Mouse (Mus musculus): ENCODE data around the gene Srrm4. TPM values are rescaled to one million over a fixed set of nuclear protein-coding genes. Genes with fewer than 3 reads are reported as not detected.
"Not testable (repeated sequence)": the region's sequence is repeated elsewhere in the genome, so short reads cannot be mapped to it uniquely, and the experiment has no call there.

The Srrm4 gene
- polyA plus RNA-seq, 1 experiment from 2014 or later: 0.42 TPM

DNA sequence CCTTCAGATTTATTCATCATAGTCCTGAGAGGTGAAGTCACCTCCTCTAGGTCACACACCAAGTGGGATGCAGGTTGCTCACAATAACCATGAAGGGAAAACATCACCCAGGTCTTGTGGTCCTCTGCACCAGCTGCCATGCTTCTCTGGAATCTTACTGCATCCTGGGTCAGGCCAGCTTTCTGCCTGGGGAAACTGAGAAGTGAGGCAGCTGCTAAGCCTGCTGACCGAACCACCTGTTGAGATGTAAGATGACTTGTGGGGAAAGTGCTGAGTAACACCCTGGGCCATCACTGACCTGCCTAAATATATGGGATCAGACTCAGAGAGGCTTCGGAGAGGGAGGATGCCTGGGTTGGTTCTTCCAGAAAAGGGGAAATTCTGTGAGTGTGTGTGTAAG is 164.9 kb downstream of the Srrm4 start:
- ATAC-seq (replicated peaks; ENCODE audit: low FRiP score): no peak
- Histone ChIP-seq H3K36me3 (no peaks in the 10 kb centered on the region), H3K9me3 (replicated peaks) (no peaks in the 10 kb centered on the region), H3K4me2 (no peak overlapping the region), H3K27me3 (0 out of 2 replicates have a peak, but pooled peaks cover 6% of the 10 kb centered on the region), H3K4me1 (peaks cover 18% of the 10 kb centered on the region), H3K4me3 (replicated peaks) (no peak overlapping the region), H3K27ac (no peak overlapping the region), H3K9ac (no peak overlapping the region)
- WGBS: 74% methylated on average over 2 of the region's 2 CpGs

DNA sequence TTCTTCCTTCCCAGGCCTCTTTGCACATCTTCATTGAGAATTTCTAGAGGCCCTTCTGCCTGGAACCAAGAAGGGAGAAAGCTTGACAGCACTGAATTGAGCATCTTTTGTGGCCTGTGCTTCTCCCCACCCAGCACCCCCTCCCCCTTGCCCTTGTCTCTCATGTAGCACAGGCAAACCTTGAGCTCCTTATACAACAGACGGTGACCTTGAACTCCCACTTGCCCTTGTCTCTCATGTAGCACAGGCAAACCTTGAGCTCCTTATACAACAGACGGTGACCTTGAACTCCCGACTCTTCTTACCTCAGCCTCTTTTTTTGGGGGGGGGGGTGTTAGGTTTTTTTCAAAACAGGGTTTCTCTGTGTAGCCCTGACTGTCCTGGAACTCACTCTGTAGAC is 165.9 kb downstream of the Srrm4 start:
- H3K27ac ChIP-seq; H3K4me2 ChIP-seq; H3K9ac ChIP-seq; H3K9me3 ChIP-seq (replicated peaks); H3K4me3 ChIP-seq (replicated peaks); ATAC-seq (replicated peaks; ENCODE audit: low FRiP score); H3K27me3 ChIP-seq; H3K36me3 ChIP-seq: not testable (repeated sequence)
- H3K4me1 ChIP-seq: peaks cover 23% of the 10 kb centered on the region
- WGBS: 70% methylated on average over 3 of the region's 3 CpGs

DNA sequence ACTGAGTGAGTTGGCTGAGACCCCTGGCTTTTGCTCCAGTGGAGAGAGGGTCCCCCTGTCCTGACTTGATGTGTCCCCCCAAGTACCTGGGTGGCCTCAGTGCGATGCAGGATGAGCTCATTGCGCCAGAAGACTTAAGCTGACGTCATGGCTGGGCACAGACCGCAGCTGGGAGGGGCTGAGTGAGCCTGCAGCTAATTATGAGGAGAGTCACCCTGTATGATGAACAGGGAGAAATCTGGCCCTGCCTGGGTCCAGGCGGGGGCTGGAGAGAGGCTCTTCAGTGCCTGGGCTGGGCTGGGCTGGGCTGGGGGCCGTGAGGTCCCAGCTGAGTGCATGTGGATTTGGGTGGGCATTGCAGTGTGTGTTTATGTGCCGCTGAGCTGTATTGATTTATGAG is 166.3 kb downstream of the Srrm4 start:
- H3K27ac ChIP-seq: no peak overlapping the region
- 51% methylated on average over 7 of the region's 7 CpGs for WGBS
- H3K4me2 ChIP-seq: no peak overlapping the region
- peaks cover 27% of the 10 kb centered on the region for H3K4me1 ChIP-seq
- ATAC-seq (replicated peaks; ENCODE audit: low FRiP score): no peak
- H3K36me3 ChIP-seq: no peaks in the 10 kb centered on the region
- 0 out of 2 replicates have a peak, but pooled peaks cover 4% of the 10 kb centered on the region for H3K27me3 ChIP-seq
- H3K9ac ChIP-seq: no peak overlapping the region
- no peaks in the 10 kb centered on the region for H3K9me3 ChIP-seq (replicated peaks)
- no peak overlapping the region for H3K4me3 ChIP-seq (replicated peaks)

GRCm38 (mm10) chr5:116423746-116424145 is 167.9 kb downstream of the Srrm4 start:
- H3K4me2 ChIP-seq: no peak overlapping the region
- H3K9ac ChIP-seq: no peak overlapping the region
- ATAC-seq (replicated peaks; ENCODE audit: low FRiP score): no peak
- WGBS: 75% methylated on average over 8 of the region's 8 CpGs
- H3K9me3 ChIP-seq (replicated peaks): no peaks in the 10 kb centered on the region
- H3K4me3 ChIP-seq (replicated peaks): no peak overlapping the region
- H3K27ac ChIP-seq: no peak overlapping the region
- 0 out of 2 replicates have a peak, but pooled peaks cover 4% of the 10 kb centered on the region for H3K27me3 ChIP-seq
- H3K36me3 ChIP-seq: no peaks in the 10 kb centered on the region
- H3K4me1 ChIP-seq: peaks cover 27% of the 10 kb centered on the region

DNA sequence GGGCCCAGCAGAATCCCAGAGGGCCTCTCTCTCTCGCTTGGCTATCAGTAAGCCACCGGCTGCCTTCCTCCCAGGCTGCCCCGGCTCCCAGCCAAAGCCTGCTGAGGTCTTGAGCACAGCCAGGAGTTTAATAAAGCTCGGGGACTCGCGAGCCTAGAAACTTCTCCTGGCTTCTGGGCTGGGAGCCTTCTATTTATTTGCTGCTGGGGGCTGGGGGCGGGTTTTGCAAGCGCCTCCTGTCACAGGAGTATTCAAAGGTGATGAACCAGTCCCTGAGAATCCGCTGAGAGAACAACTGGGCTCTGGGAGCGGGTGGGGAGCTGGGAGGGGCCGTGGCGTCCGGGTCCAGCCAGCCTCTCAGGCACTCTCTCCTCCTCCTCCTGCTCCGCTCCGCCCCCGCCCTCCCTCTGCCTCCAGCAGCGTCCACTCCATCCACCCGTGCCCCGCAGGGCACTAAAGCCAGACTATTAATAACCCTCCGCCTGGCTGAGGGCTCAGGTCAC is 168.9 kb downstream of the Srrm4 start, which contains the start of gene Hspb8:
Gene Hspb8 (minus strand): TSS at position 166 of the 503 bp plus-strand sequence.
- Histone ChIP-seq H3K4me3 (replicated peaks) (peak within 1 kb of the TSS; percentile 41), H3K9ac (peak within 1 kb of the TSS; percentile 46), H3K27me3 (0 out of 2 replicates have a peak, but pooled peaks cover 4% of the 10 kb centered on the region), H3K9me3 (replicated peaks) (no peaks in the 10 kb centered on the region), H3K4me1 (peaks cover 27% of the 10 kb centered on the region), H3K4me2 (peak within 1 kb of the TSS; percentile 75), H3K36me3 (no peaks in the 10 kb centered on the region), H3K27ac (peak within 1 kb of the TSS; percentile 54)
- WGBS: 0% methylated on average over 18 of the region's 20 CpGs
- peak; percentile 85 for ATAC-seq (replicated peaks; ENCODE audit: low FRiP score)

GRCm38 (mm10) chr5:116421791-116422481 is 169.7 kb downstream of the Srrm4 start:
- WGBS: 54% methylated on average over 22 of the region's 22 CpGs
- Histone ChIP-seq H3K27me3 (0 out of 2 replicates have a peak, but pooled peaks cover 4% of the 10 kb centered on the region), H3K4me3 (replicated peaks) (peak overlapping the region; percentile 41), H3K27ac (peak overlapping the region; percentile 54; the same call in 1 of the 2 replicates), H3K4me1 (peaks cover 27% of the 10 kb centered on the region), H3K4me2 (peak overlapping the region; percentile 75), H3K9ac (peak overlapping the region; percentile 46), H3K36me3 (no peaks in the 10 kb centered on the region), H3K9me3 (replicated peaks) (no peaks in the 10 kb centered on the region)
- no peak for ATAC-seq (replicated peaks; ENCODE audit: low FRiP score)

GRCm38 (mm10) chr5:116420759-116421225 is 170.8 kb downstream of the Srrm4 start:
- Histone ChIP-seq H3K4me3 (replicated peaks) (peak overlapping the region; percentile 1; the same call in 1 of the 2 replicates), H3K27me3 (0 out of 2 replicates have a peak, but pooled peaks cover 4% of the 10 kb centered on the region), H3K27ac (0 out of 2 replicates have a peak overlapping the region, but pooled peaks have one; percentile 10), H3K36me3 (no peaks in the 10 kb centered on the region), H3K9ac (0 out of 2 replicates have a peak overlapping the region, but pooled peaks have one; percentile 2), H3K9me3 (replicated peaks) (no peaks in the 10 kb centered on the region), H3K4me1 (peaks cover 32% of the 10 kb centered on the region), H3K4me2 (peak overlapping the region; percentile 27)
- WGBS: 23% methylated on average over 6 of the region's 6 CpGs
- no peak for ATAC-seq (replicated peaks; ENCODE audit: low FRiP score)

GRCm38 (mm10) chr5:116420213-116420612 is 171.4 kb downstream of the Srrm4 start:
- Histone ChIP-seq H3K4me2 (peak overlapping the region; percentile 27; the same call in 1 of the 2 replicates), H3K4me1 (peaks cover 34% of the 10 kb centered on the region), H3K36me3 (no peaks in the 10 kb centered on the region), H3K4me3 (replicated peaks) (no peak overlapping the region), H3K9me3 (replicated peaks) (no peaks in the 10 kb centered on the region), H3K27me3 (0 out of 2 replicates have a peak, but pooled peaks cover 4% of the 10 kb centered on the region), H3K9ac (no peak overlapping the region), H3K27ac (0 out of 2 replicates have a peak overlapping the region, but pooled peaks have one; percentile 10)
- ATAC-seq (replicated peaks; ENCODE audit: low FRiP score): no peak
- 100% methylated on average over 1 of the region's 1 CpGs for WGBS

DNA sequence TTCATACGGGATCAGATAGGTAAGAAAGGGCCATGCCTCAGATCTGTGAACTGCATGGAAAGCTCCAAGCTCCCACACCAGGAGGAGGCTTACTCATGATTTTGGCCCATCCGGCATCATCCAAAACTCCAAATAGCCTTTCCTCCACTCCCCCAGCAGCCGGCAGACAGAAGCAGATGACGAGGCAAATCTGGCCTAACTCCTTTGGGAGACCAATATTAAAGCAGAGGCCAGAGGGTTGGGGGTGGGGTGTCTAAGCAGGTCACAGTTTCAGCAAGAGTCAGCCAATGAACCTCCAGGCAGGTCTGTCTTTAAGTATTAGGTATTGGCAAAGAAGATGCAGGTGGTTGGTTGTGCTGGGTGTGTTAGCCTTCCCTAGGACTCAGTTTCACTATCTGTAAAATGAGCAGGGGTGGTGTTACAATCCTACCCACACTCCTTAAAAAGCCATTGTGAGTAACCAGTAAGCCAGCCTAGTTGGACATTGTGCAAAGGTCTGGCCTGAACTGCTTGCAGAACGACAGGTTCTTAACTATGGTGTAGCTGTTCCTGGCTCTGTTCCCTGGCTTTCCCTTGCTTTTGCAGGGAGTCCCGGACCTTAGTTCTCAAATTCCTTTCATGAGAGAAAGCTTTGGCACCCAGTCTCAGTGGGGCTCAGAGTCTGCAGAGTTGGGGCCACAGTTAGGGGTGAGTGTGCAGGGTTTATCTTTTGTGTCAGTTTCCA is 172.1 kb downstream of the Srrm4 start:
- 59% methylated on average over 6 of the region's 6 CpGs for WGBS
- no peak for ATAC-seq (replicated peaks; ENCODE audit: low FRiP score)
- no peak overlapping the region for H3K4me2 ChIP-seq
- H3K9me3 ChIP-seq (replicated peaks): no peaks in the 10 kb centered on the region
- 0 out of 2 replicates have a peak, but pooled peaks cover 4% of the 10 kb centered on the region for H3K27me3 ChIP-seq
- peaks cover 34% of the 10 kb centered on the region for H3K4me1 ChIP-seq
- no peak overlapping the region for H3K4me3 ChIP-seq (replicated peaks)
- no peak overlapping the region for H3K9ac ChIP-seq
- H3K36me3 ChIP-seq: no peaks in the 10 kb centered on the region
- no peak overlapping the region for H3K27ac ChIP-seq

DNA sequence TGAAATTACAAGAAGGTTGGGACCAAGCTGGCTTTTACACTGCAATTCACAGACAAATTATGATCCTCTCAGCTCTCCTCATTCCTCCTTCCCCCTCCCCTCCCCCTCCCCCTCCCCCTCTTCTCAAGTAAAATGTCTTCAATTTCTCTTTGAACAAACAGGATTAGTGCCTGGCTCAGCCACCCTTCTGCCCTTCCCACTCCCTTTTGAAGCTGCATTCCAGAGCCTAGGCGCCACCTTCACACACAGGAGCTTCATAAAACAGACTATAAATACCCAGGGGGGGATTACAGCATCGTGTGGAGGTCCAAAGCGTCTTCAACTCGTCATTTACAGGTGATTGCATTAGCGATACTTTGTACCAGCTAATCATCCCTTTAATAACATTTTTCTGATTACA is 175.4 kb downstream of the Srrm4 start:
- Histone ChIP-seq H3K9me3 (replicated peaks) (no peaks in the 10 kb centered on the region), H3K36me3 (no peaks in the 10 kb centered on the region), H3K4me1 (peaks cover 24% of the 10 kb centered on the region), H3K4me3 (replicated peaks) (no peak overlapping the region), H3K27ac (no peak overlapping the region), H3K27me3 (no peaks in the 10 kb centered on the region), H3K9ac (no peak overlapping the region), H3K4me2 (no peak overlapping the region)
- no peak for ATAC-seq (replicated peaks; ENCODE audit: low FRiP score)
- WGBS: 15% methylated on average over 5 of the region's 5 CpGs

GRCm38 (mm10) chr5:116409689-116410590 is 181.7 kb downstream of the Srrm4 start:
- no peak overlapping the region for H3K4me3 ChIP-seq (replicated peaks)
- H3K27ac ChIP-seq: peak overlapping the region; percentile 27; the same call in 1 of the 2 replicates
- H3K27me3 ChIP-seq: no peaks in the 10 kb centered on the region
- H3K9me3 ChIP-seq (replicated peaks): no peaks in the 10 kb centered on the region
- no peaks in the 10 kb centered on the region for H3K36me3 ChIP-seq
- no peak for ATAC-seq (replicated peaks; ENCODE audit: low FRiP score)
- no peak overlapping the region for H3K9ac ChIP-seq
- peaks cover 40% of the 10 kb centered on the region for H3K4me1 ChIP-seq
- peak overlapping the region; percentile 29 for H3K4me2 ChIP-seq
- WGBS: 5% methylated on average over 16 of the region's 16 CpGs

Data from kidney, embryonic 15.5 days (tissue).